Mouse (Mus musculus): ENCODE measurements around the gene Cutc. TPM values are rescaled to one million over a fixed set of nuclear protein-coding genes. Genes with fewer than 3 reads are reported as not detected.

Gene Cutc
- total and polyA plus RNA-seq, 3 experiments: 10.1 to 22.7 (median 18.2) TPM

GRCm38 (mm10) chr19:43792537-43792936 is 39.7 kb downstream of the Cutc start:
- H3K4me3 ChIP-seq (replicated peaks in 1 of 3; ENCODE audit: low read depth in 2 of 3, low read length in 2 of 3, poor library complexity in 1 of 3): no peak overlapping the region
- no peaks in the 10 kb centered on the region for H3K27me3 ChIP-seq (replicated peaks)
- H3K36me3 ChIP-seq (replicated peaks in 1 of 2; ENCODE audit: control insufficient read depth in 1 of 2, insufficient read depth in 1 of 2, low read length in 1 of 2): no peaks in the 10 kb centered on the region
- no peak overlapping the region for H3K4me2 ChIP-seq (ENCODE audit: insufficient read depth, low read depth, poor library complexity, severe bottlenecking)
- H3K4me1 ChIP-seq (ENCODE audit: control insufficient read depth in 1 of 2, insufficient read depth in 2 of 2): peaks cover 3 to 4% of the 10 kb centered on the region in 2 experiments; a peak in 1 of 4 replicates
- no peak overlapping the region for H3K9ac ChIP-seq (ENCODE audit: insufficient read depth, low read depth)
- in situ Hi-C loops (cut with MboI; ENCODE audit: low pct_ligation_motif_present, low pct_unique_long_range_greater_than_20kb, low sequenced_read_pairs) (no loop called here), dilution Hi-C loops (cut with MboI; ENCODE audit: extremely low pct_ligation_motif_present, extremely low pct_unique_long_range_greater_than_20kb, low sequenced_read_pairs) (no loop called here)
- H3K27ac ChIP-seq (ENCODE audit: insufficient read depth, low read depth): no peak overlapping the region
- H3K9me3 ChIP-seq (replicated peaks; ENCODE audit: low read length): no peaks in the 10 kb centered on the region
- no peak for TF ChIP-seq TBP (conservative IDR thresholded peaks at IDR 0.05; ENCODE audit: low read depth, low read length)
- TF ChIP-seq MAFK (IDR thresholded peaks at IDR 0.05; ENCODE audit: insufficient replicate concordance, low read length): no peak
- TF ChIP-seq SMC3 (IDR thresholded peaks at IDR 0.05; ENCODE audit: low read depth, low read length): no peak
- no peak for TF ChIP-seq USF2 (conservative IDR thresholded peaks at IDR 0.05; ENCODE audit: low read depth, low read length)
- no peak for TF ChIP-seq RCOR1 (conservative IDR thresholded peaks at IDR 0.05; ENCODE audit: low read depth, low read length)
- no peak for TF ChIP-seq MYC (IDR thresholded peaks at IDR 0.05; ENCODE audit: low read depth, low read length)
- no peaks in the 10 kb centered on the region for H3K79me2 ChIP-seq (replicated peaks; ENCODE audit: control insufficient read depth, extremely low read depth, insufficient read depth, poor library complexity, severe bottlenecking)
- no peak for DNase-seq (ENCODE audit: extremely low read depth)

- Histone ChIP-seq H3K4me2 (ENCODE audit: insufficient read depth, low read depth, poor library complexity, severe bottlenecking) (no peak overlapping the region), H3K9ac (ENCODE audit: insufficient read depth, low read depth) (no peak overlapping the region), H3K4me3 (replicated peaks in 1 of 3; ENCODE audit: low read depth in 2 of 3, low read length in 2 of 3, poor library complexity in 1 of 3) (no peak overlapping the region), H3K4me1 (ENCODE audit: control insufficient read depth in 1 of 2, insufficient read depth in 2 of 2) (no peaks in the 10 kb centered on the region), H3K9me3 (replicated peaks; ENCODE audit: low read length) (no peaks in the 10 kb centered on the region), H3K27ac (ENCODE audit: insufficient read depth, low read depth) (no peak overlapping the region), H3K79me2 (replicated peaks; ENCODE audit: control insufficient read depth, extremely low read depth, insufficient read depth, poor library complexity, severe bottlenecking) (no peaks in the 10 kb centered on the region), H3K36me3 (replicated peaks in 1 of 2; ENCODE audit: control insufficient read depth in 1 of 2, insufficient read depth in 1 of 2, low read length in 1 of 2) (no peaks in the 10 kb centered on the region), H3K27me3 (replicated peaks) (no peaks in the 10 kb centered on the region)
- dilution Hi-C loops (cut with MboI; ENCODE audit: extremely low pct_ligation_motif_present, extremely low pct_unique_long_range_greater_than_20kb, low sequenced_read_pairs) (no loop called here), in situ Hi-C loops (cut with MboI; ENCODE audit: low pct_ligation_motif_present, low pct_unique_long_range_greater_than_20kb, low sequenced_read_pairs) (no loop called here)
- TF ChIP-seq ZC3H11A (IDR thresholded peaks at IDR 0.05; ENCODE audit: low read depth, low read length) (no peak), NRF1 (IDR thresholded peaks at IDR 0.05; ENCODE audit: low read depth, low read length) (no peak), GABPA (IDR thresholded peaks at IDR 0.05; ENCODE audit: insufficient replicate concordance, low read depth, low read length) (no peak), SMC3 (IDR thresholded peaks at IDR 0.05; ENCODE audit: low read depth, low read length) (no peak), CHD2 (IDR thresholded peaks at IDR 0.05; ENCODE audit: low read length) (no peak), IRF4 (IDR thresholded peaks at IDR 0.05; ENCODE audit: low read depth, low read length) (no peak), UBTF (IDR thresholded peaks at IDR 0.05; ENCODE audit: low read depth, low read length) (no peak), HCFC1 (IDR thresholded peaks at IDR 0.05; ENCODE audit: low read depth, low read length) (no peak), RCOR1 (conservative IDR thresholded peaks at IDR 0.05; ENCODE audit: low read depth, low read length) (no peak), TBP (conservative IDR thresholded peaks at IDR 0.05; ENCODE audit: low read depth, low read length) (no peak), MYC (IDR thresholded peaks at IDR 0.05; ENCODE audit: low read depth, low read length) (no peak), JUN (IDR thresholded peaks at IDR 0.05; ENCODE audit: insufficient read depth, low read depth, low read length) (no peak), EP300 (IDR thresholded peaks at IDR 0.05; ENCODE audit: low read length) (no peak)
- DNase-seq (ENCODE audit: extremely low read depth): no peak
Measured at GRCm38 (mm10) chr19:43793951-43794350, 41.2 kb downstream of the Cutc start.

All from CH12.LX (cell line).